Mouse (Mus musculus) heart, adult 2 months (tissue): Measurements from ENCODE around the gene 1700001P01Rik. TPM values are rescaled to one million over a fixed set of nuclear protein-coding genes. Genes with fewer than 3 reads are reported as not detected.
"Not testable (repeated sequence)": the region's sequence is repeated elsewhere in the genome, so short reads cannot be mapped to it uniquely, and the experiment has no call there.

Experiments
- DNase-seq, 2 experiments: peaks; one replicate each; pipeline ENCODE4 v3.0.0; 2021
- H3K27ac ChIP-seq: fragments of 200-600 bp; 2 replicates; pipeline ENCODE4 v1.8.1; 2022
- H3K27me3 ChIP-seq: fragments of 200-500 bp; 2 replicates; pipeline ENCODE4 v1.6.1; 2012; ENCODE audit warnings: mild to moderate bottlenecking, low read length, inconsistent platforms, mixed read lengths; ENCODE audit not compliant: control insufficient read depth, insufficient read depth
- H3K36me3 ChIP-seq: fragments of 200-500 bp; 2 replicates; pipeline ENCODE4 v1.6.1; 2012; ENCODE audit warnings: low read length, inconsistent platforms; ENCODE audit not compliant: control insufficient read depth, insufficient read depth
- H3K4me1 ChIP-seq: fragments of 200-500 bp; 2 replicates; pipeline ENCODE4 v1.6.1; 2011; ENCODE audit warnings: low read length; ENCODE audit not compliant: control insufficient read depth, insufficient read depth
- H3K4me3 ChIP-seq: fragments of 200-600 bp; 2 replicates; pipeline ENCODE4 v1.8.1; 2022
- H3K79me2 ChIP-seq: fragments of 200-500 bp; replicated peaks from 2 replicates; pipeline ENCODE4 v1.6.1; 2012; ENCODE audit warnings: mild to moderate bottlenecking, inconsistent platforms, low read length, moderate library complexity, mixed read lengths; ENCODE audit not compliant: control insufficient read depth, insufficient read depth
- H3K9ac ChIP-seq: fragments of 200-500 bp; 2 replicates; pipeline ENCODE4 v1.6.1; 2012; ENCODE audit warnings: low read depth, mild to moderate bottlenecking, control low read depth, inconsistent platforms, low read length, mixed read lengths
- CTCF ChIP-seq: fragments of 200-600 bp; IDR thresholded peaks from 2 replicates; pipeline ENCODE4 v1.8.1; 2022; ENCODE audit warnings: antibody characterized with exemption, mild to moderate bottlenecking, moderate library complexity
- EP300 ChIP-seq: fragments of 200-500 bp; IDR thresholded peaks from 2 replicates; pipeline ENCODE4 v1.6.1; 2011; ENCODE audit warnings: low read depth, low read length, control low read depth; ENCODE audit not compliant: insufficient read depth
- POLR2A ChIP-seq: fragments of 200-500 bp; IDR thresholded peaks from 2 replicates; pipeline ENCODE4 v1.6.1; 2011; ENCODE audit warnings: mild to moderate bottlenecking, low read depth, low read length, control low read depth; ENCODE audit not compliant: insufficient read depth
- WGBS: fragments of 180-500 bp; shearing (Covaris S2); methylation state at CpG from one replicate; pipeline ENCODE4 v1.1.7; 2018; 5-methylcytosine and 5-hydroxymethylcytosine counted together
- intact Hi-C: fragments of 180-260 bp; cut with DNase I; formaldehyde crosslinking; loops from one replicate; pipeline ENCODE4 v1.15.1; 2025
- polyA plus RNA-seq: library from polyadenylated mRNA; depleted of rRNA; stranded (reverse); fragments of >200 nt; gene quantifications from 2 replicates; pipeline ENCODE4 v1.2.3, GENCODE M21; 2012
- total RNA-seq, 2 experiments: library from RNA; stranded (reverse); gene quantifications; 2 replicates each; pipeline ENCODE4 v1.2.3; 2021

1700001P01Rik gene
- total and polyA plus RNA-seq, 3 experiments: 0.20 TPM; not detected in 2

- Histone ChIP-seq H3K9ac (no peak overlapping the region), H3K4me3 (no peak overlapping the region), H3K27me3 (no peaks in the 10 kb centered on the region), H3K27ac (no peak overlapping the region; the same call in none of the 2 replicates), H3K79me2 (no peaks in the 10 kb centered on the region), H3K4me1 (peaks cover 9% of the 10 kb centered on the region), H3K36me3 (no peaks in the 10 kb centered on the region)
- WGBS: 66% methylated on average over 15 of the region's 15 CpGs
- peak in 1 of 2 experiments; percentile 33 for DNase-seq
- no peak for TF ChIP-seq POLR2A
- no peak for TF ChIP-seq CTCF
- no peak for TF ChIP-seq EP300
- intact Hi-C loops: no loop called here
These were observed 21.8 kb upstream of the 1700001P01Rik start for GRCm38 (mm10) chr11:97797369-97798082.

GRCm38 (mm10) chr11:97796910-97797309 lies 21.2 kb upstream of the 1700001P01Rik start:
- DNase-seq: peak; percentile 68 to 84
- H3K4me1 ChIP-seq: peaks cover 7% of the 10 kb centered on the region
- H3K9ac ChIP-seq: no peak overlapping the region
- intact Hi-C loops: no loop called here
- no peak overlapping the region for H3K4me3 ChIP-seq
- H3K79me2 ChIP-seq: no peaks in the 10 kb centered on the region
- H3K27me3 ChIP-seq: no peaks in the 10 kb centered on the region
- TF ChIP-seq EP300: no peak
- TF ChIP-seq POLR2A: no peak
- TF ChIP-seq CTCF: peak; percentile 69
- WGBS: 10% methylated on average over 6 of the region's 6 CpGs
- no peaks in the 10 kb centered on the region for H3K36me3 ChIP-seq
- H3K27ac ChIP-seq: no peak overlapping the region

- Histone ChIP-seq H3K79me2 (no peaks in the 10 kb centered on the region), H3K27ac (no peak overlapping the region), H3K4me1 (no peaks in the 10 kb centered on the region), H3K36me3 (no peaks in the 10 kb centered on the region), H3K4me3 (no peak overlapping the region), H3K9ac (no peak overlapping the region), H3K27me3 (no peaks in the 10 kb centered on the region)
- TF ChIP-seq EP300 (no peak), POLR2A (no peak), CTCF (peak; percentile 96)
- 10% methylated on average over 2 of the region's 2 CpGs for WGBS
- DNase-seq: no peak
- intact Hi-C loops: loop anchor here (1.0 to 2.0 kb wide), 2 partner anchors 91 to 194 kb away; partner anchors contain the start of genes Fbxo47 and Plxdc1
These were observed 17.4 kb upstream of the 1700001P01Rik start for GRCm38 (mm10) chr11:97793165-97793564.

- WGBS: 71% methylated on average over 2 of the region's 2 CpGs
- H3K36me3 ChIP-seq, H3K4me3 ChIP-seq, intact Hi-C loops, DNase-seq, H3K9ac ChIP-seq, H3K27ac ChIP-seq, H3K4me1 ChIP-seq, H3K27me3 ChIP-seq, H3K79me2 ChIP-seq: not testable (repeated sequence)
These were observed 15.2 kb upstream of the 1700001P01Rik start for GRCm38 (mm10) chr11:97790778-97791438.

- no peak overlapping the region for H3K9ac ChIP-seq
- no peaks in the 10 kb centered on the region for H3K4me1 ChIP-seq
- H3K27me3 ChIP-seq: no peaks in the 10 kb centered on the region
- no peak overlapping the region for H3K4me3 ChIP-seq
- H3K36me3 ChIP-seq: no peaks in the 10 kb centered on the region
- H3K27ac ChIP-seq: no peak overlapping the region
- H3K79me2 ChIP-seq: no peaks in the 10 kb centered on the region
- 85% methylated on average over 5 of the region's 5 CpGs for WGBS
- no peak for DNase-seq
- intact Hi-C loops: no loop called here
- TF ChIP-seq POLR2A (no peak), EP300 (no peak), CTCF (no peak)
These were observed 14.0 kb upstream of the 1700001P01Rik start for GRCm38 (mm10) chr11:97789727-97790126.

- Histone ChIP-seq H3K79me2 (no peaks in the 10 kb centered on the region), H3K4me1 (no peaks in the 10 kb centered on the region), H3K9ac (no peak overlapping the region), H3K27ac (no peak overlapping the region), H3K27me3 (no peaks in the 10 kb centered on the region), H3K36me3 (no peaks in the 10 kb centered on the region), H3K4me3 (no peak overlapping the region)
- 75% methylated on average over 3 of the region's 3 CpGs for WGBS
- no peak for TF ChIP-seq EP300
- DNase-seq: no peak
- intact Hi-C loops: no loop called here
These were observed 12.2 kb upstream of the 1700001P01Rik start for GRCm38 (mm10) chr11:97787961-97788360.
